Mouse (Mus musculus): ENCODE measurements at regions not wholly inside any gene's neighbourhood (a gene's known extent, or its start where the extent isn't known, plus 50 kb on each side); places are given as distances from the start of the nearest gene placed in this dataset.

DNA sequence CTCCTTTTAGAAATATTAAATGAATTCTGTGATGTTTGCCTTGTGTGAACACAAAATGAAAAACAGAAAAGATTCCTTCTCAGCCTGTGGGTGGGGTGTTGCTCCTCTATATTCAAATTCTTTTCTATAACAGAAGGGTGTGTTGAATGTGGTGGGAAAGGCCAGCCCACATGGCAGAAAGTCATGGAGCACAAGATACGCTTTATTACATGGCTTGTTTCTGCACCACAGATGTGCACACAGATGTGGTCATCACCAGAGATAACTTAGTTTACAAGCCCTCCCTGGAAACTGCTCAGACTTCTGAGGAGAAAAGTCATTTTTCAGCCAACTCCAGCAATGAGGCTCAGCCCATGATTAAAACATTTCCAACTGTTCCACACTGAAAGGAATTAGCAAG, 475.1 kb upstream of the Jag1 start:
- DNase-seq (ENCODE audit: low read depth in 3 of 3, low spot score in 3 of 3): no peak
- Histone ChIP-seq H3K9ac (replicated peaks) (no peak overlapping the region), H3K27me3 (ENCODE audit: control insufficient read depth, insufficient read depth, low read length) (no peaks in the 10 kb centered on the region), H3K36me3 (replicated peaks; ENCODE audit: control insufficient read depth, insufficient read depth, low read depth) (no peaks in the 10 kb centered on the region), H3K4me2 (ENCODE audit: low read depth) (no peak overlapping the region), H3K27ac (no peak overlapping the region), H3K4me1 (replicated peaks; ENCODE audit: control insufficient read depth in 2 of 2, insufficient read depth in 2 of 2, low read length in 1 of 2) (no peaks in the 10 kb centered on the region), H3K9me3 (ENCODE audit: control insufficient read depth, low read length) (no peaks in the 10 kb centered on the region), H3K4me3 (ENCODE audit: insufficient read depth in 1 of 2, low read depth in 2 of 2, low read length in 2 of 2) (no peak overlapping the region)
- no peak for TF ChIP-seq CTCF (IDR thresholded peaks at IDR 0.05; ENCODE audit: low read depth)
- 53% methylated on average over 1 of the region's 1 CpGs for WGBS (ENCODE audit: insufficient replicate concordance)
- ATAC-seq (ENCODE audit: insufficient read depth): no peak

- Histone ChIP-seq H3K4me1 (replicated peaks; ENCODE audit: control insufficient read depth in 2 of 2, insufficient read depth in 2 of 2, low read length in 1 of 2) (no peaks in the 10 kb centered on the region), H3K9ac (replicated peaks) (no peak overlapping the region), H3K27ac (no peak overlapping the region), H3K4me3 (ENCODE audit: insufficient read depth in 1 of 2, low read depth in 2 of 2, low read length in 2 of 2) (no peak overlapping the region), H3K36me3 (replicated peaks; ENCODE audit: control insufficient read depth, insufficient read depth, low read depth) (no peaks in the 10 kb centered on the region), H3K27me3 (ENCODE audit: control insufficient read depth, insufficient read depth, low read length) (no peaks in the 10 kb centered on the region), H3K4me2 (ENCODE audit: low read depth) (no peak overlapping the region), H3K9me3 (ENCODE audit: control insufficient read depth, low read length) (no peaks in the 10 kb centered on the region)
- DNase-seq (ENCODE audit: low read depth in 3 of 3, low spot score in 3 of 3) (no peak), ATAC-seq (ENCODE audit: insufficient read depth) (no peak)
- WGBS (ENCODE audit: insufficient replicate concordance): 41% methylated on average over 2 of the region's 2 CpGs
- no peak for TF ChIP-seq CTCF (IDR thresholded peaks at IDR 0.05; ENCODE audit: low read depth)
- TF ChIP-seq EP300 (IDR thresholded peaks at IDR 0.05; ENCODE audit: low read depth): no peak
These were observed 465.0 kb upstream of the Jag1 start for GRCm38 (mm10) chr2:137581491-137581890.

- Histone ChIP-seq H3K4me1 (replicated peaks; ENCODE audit: control insufficient read depth in 2 of 2, insufficient read depth in 2 of 2, low read length in 1 of 2) (no peaks in the 10 kb centered on the region), H3K4me3 (ENCODE audit: insufficient read depth in 1 of 2, low read depth in 2 of 2, low read length in 2 of 2) (no peak overlapping the region), H3K9me3 (ENCODE audit: control insufficient read depth, low read length) (no peaks in the 10 kb centered on the region), H3K27me3 (ENCODE audit: control insufficient read depth, insufficient read depth, low read length) (no peaks in the 10 kb centered on the region), H3K36me3 (replicated peaks; ENCODE audit: control insufficient read depth, insufficient read depth, low read depth) (no peaks in the 10 kb centered on the region), H3K27ac (no peak overlapping the region), H3K9ac (replicated peaks) (no peak overlapping the region), H3K4me2 (ENCODE audit: low read depth) (no peak overlapping the region)
- no peak for DNase-seq (ENCODE audit: low read depth in 3 of 3, low spot score in 3 of 3)
- TF ChIP-seq EP300 (IDR thresholded peaks at IDR 0.05; ENCODE audit: low read depth) (no peak), CTCF (IDR thresholded peaks at IDR 0.05; ENCODE audit: low read depth) (no peak)
- no peak for ATAC-seq (ENCODE audit: insufficient read depth)
- WGBS (ENCODE audit: insufficient replicate concordance): 57% methylated on average over 3 of the region's 3 CpGs
These were observed 459.3 kb upstream of the Jag1 start for GRCm38 (mm10) chr2:137575750-137576149.

DNA sequence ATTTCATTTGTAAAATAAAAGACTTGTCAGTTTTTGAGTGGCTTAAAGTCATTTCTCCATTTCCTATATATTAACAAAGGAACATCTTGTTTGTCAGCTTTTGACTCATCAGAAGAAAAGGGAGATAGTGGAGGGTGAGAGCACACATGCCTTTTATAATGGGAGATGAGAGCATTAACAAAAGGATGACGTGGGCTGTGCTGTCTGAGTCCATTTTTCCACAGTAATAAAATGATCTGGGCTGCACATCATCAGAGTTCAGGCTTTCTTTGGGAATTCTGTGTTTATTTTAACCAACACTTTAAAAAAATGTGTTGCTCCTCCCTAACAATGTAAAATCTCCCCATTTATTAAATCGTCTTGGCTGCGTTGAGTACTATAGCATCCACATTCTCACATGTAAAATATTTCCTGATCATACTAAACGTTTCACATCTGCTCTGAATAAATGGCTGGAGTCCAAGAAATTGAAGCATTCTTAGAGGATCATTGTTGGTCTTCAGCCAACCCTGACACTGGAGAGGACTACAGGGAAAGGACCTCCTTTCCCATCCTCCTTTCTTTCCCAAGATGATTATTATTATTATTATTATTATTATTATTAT, 458.5 kb upstream of the Jag1 start:
- Histone ChIP-seq H3K9ac (replicated peaks) (no peak overlapping the region), H3K9me3 (ENCODE audit: control insufficient read depth, low read length) (no peaks in the 10 kb centered on the region), H3K4me1 (replicated peaks; ENCODE audit: control insufficient read depth in 2 of 2, insufficient read depth in 2 of 2, low read length in 1 of 2) (no peaks in the 10 kb centered on the region), H3K4me2 (ENCODE audit: low read depth) (no peak overlapping the region), H3K27me3 (ENCODE audit: control insufficient read depth, insufficient read depth, low read length) (no peaks in the 10 kb centered on the region), H3K4me3 (ENCODE audit: insufficient read depth in 1 of 2, low read depth in 2 of 2, low read length in 2 of 2) (no peak overlapping the region), H3K36me3 (replicated peaks; ENCODE audit: control insufficient read depth, insufficient read depth, low read depth) (no peaks in the 10 kb centered on the region), H3K27ac (no peak overlapping the region)
- 55% methylated on average over 4 of the region's 4 CpGs for WGBS (ENCODE audit: insufficient replicate concordance)
- TF ChIP-seq EP300 (IDR thresholded peaks at IDR 0.05; ENCODE audit: low read depth): no peak
- TF ChIP-seq CTCF (IDR thresholded peaks at IDR 0.05; ENCODE audit: low read depth): no peak
- ATAC-seq (ENCODE audit: insufficient read depth) (no peak), DNase-seq (ENCODE audit: low read depth in 3 of 3, low spot score in 3 of 3) (no peak)

GRCm38 (mm10) chr2:137571146-137571545, 454.7 kb upstream of the Jag1 start:
- DNase-seq (ENCODE audit: low read depth in 3 of 3, low spot score in 3 of 3) (no peak), ATAC-seq (ENCODE audit: insufficient read depth) (no peak)
- H3K4me3 ChIP-seq (ENCODE audit: insufficient read depth in 1 of 2, low read depth in 2 of 2, low read length in 2 of 2): no peak overlapping the region
- no peak overlapping the region for H3K4me2 ChIP-seq (ENCODE audit: low read depth)
- H3K27ac ChIP-seq: no peak overlapping the region
- H3K27me3 ChIP-seq (ENCODE audit: control insufficient read depth, insufficient read depth, low read length): no peaks in the 10 kb centered on the region
- H3K9ac ChIP-seq (replicated peaks): no peak overlapping the region
- TF ChIP-seq EP300 (IDR thresholded peaks at IDR 0.05; ENCODE audit: low read depth): no peak
- no peak for TF ChIP-seq CTCF (IDR thresholded peaks at IDR 0.05; ENCODE audit: low read depth)
- no peaks in the 10 kb centered on the region for H3K9me3 ChIP-seq (ENCODE audit: control insufficient read depth, low read length)
- 57% methylated on average over 1 of the region's 1 CpGs for WGBS (ENCODE audit: insufficient replicate concordance)
- H3K4me1 ChIP-seq (replicated peaks; ENCODE audit: control insufficient read depth in 2 of 2, insufficient read depth in 2 of 2, low read length in 1 of 2): no peaks in the 10 kb centered on the region
- H3K36me3 ChIP-seq (replicated peaks; ENCODE audit: control insufficient read depth, insufficient read depth, low read depth): no peaks in the 10 kb centered on the region

Data from liver, embryonic 14.5 days (tissue).